Mouse (Mus musculus): ENCODE measurements around the gene Nenf. TPM values are rescaled to one million over a fixed set of nuclear protein-coding genes. Genes with fewer than 3 reads are reported as not detected.

The Nenf gene
- polyA plus RNA-seq, 1 experiment from 2014 or later, result 138 TPM

GRCm38 (mm10) chr1:191313158-191313557 is 4.8 kb downstream of the Nenf start:
- Histone ChIP-seq H3K4me1 (ENCODE audit: control insufficient read depth, insufficient read depth, low read length) (0 out of 2 replicates have a peak, but pooled peaks cover 4% of the 10 kb centered on the region), H3K36me3 (ENCODE audit: control insufficient read depth, insufficient read depth, low read length) (peaks cover 3% of the 10 kb centered on the region), H3K4me2 (ENCODE audit: low read depth, low read length) (peak overlapping the region; percentile 65), H3K9me3 (ENCODE audit: control insufficient read depth, low read length) (no peaks in the 10 kb centered on the region), H3K27me3 (replicated peaks; ENCODE audit: control insufficient read depth, insufficient read depth, low read length) (no peaks in the 10 kb centered on the region), H3K4me3 (ENCODE audit: low read depth, low read length) (peak overlapping the region; percentile 59), H3K9ac (ENCODE audit: low read depth, low read length) (peak overlapping the region; percentile 69; the same call in 1 of the 2 replicates), H3K27ac (replicated peaks; ENCODE audit: low read depth, low read length) (no peak overlapping the region)
- ATAC-seq (ENCODE audit: low read depth) (no peak), DNase-seq (ENCODE audit: low spot score) (no peak)
- WGBS, result 63% methylated on average over 6 of the region's 6 CpGs

- H3K4me3 ChIP-seq (ENCODE audit: low read depth, low read length), result peak overlapping the region; percentile 59
- 0 out of 2 replicates have a peak, but pooled peaks cover 4% of the 10 kb centered on the region for H3K4me1 ChIP-seq (ENCODE audit: control insufficient read depth, insufficient read depth, low read length)
- DNase-seq (ENCODE audit: low spot score) (peak; percentile 91), ATAC-seq (ENCODE audit: low read depth) (peak; percentile 93)
- peaks cover 6% of the 10 kb centered on the region for H3K36me3 ChIP-seq (ENCODE audit: control insufficient read depth, insufficient read depth, low read length)
- peak overlapping the region; percentile 69 for H3K9ac ChIP-seq (ENCODE audit: low read depth, low read length)
- no peaks in the 10 kb centered on the region for H3K9me3 ChIP-seq (ENCODE audit: control insufficient read depth, low read length)
- no peak overlapping the region for H3K27ac ChIP-seq (replicated peaks; ENCODE audit: low read depth, low read length)
- no peaks in the 10 kb centered on the region for H3K27me3 ChIP-seq (replicated peaks; ENCODE audit: control insufficient read depth, insufficient read depth, low read length)
- peak overlapping the region; percentile 65 for H3K4me2 ChIP-seq (ENCODE audit: low read depth, low read length)
- WGBS, result 3% methylated on average over 14 of the region's 14 CpGs
Measured at GRCm38 (mm10) chr1:191312513-191312941, 5.5 kb downstream of the Nenf start.

- no peak overlapping the region for H3K9ac ChIP-seq (ENCODE audit: low read depth, low read length)
- no peak overlapping the region for H3K4me3 ChIP-seq (ENCODE audit: low read depth, low read length)
- H3K27ac ChIP-seq (replicated peaks; ENCODE audit: low read depth, low read length), result no peak overlapping the region
- no peaks in the 10 kb centered on the region for H3K27me3 ChIP-seq (replicated peaks; ENCODE audit: control insufficient read depth, insufficient read depth, low read length)
- no peaks in the 10 kb centered on the region for H3K4me1 ChIP-seq (ENCODE audit: control insufficient read depth, insufficient read depth, low read length)
- peaks cover 9% of the 10 kb centered on the region for H3K36me3 ChIP-seq (ENCODE audit: control insufficient read depth, insufficient read depth, low read length)
- DNase-seq (ENCODE audit: low spot score) (no peak), ATAC-seq (ENCODE audit: low read depth) (no peak)
- H3K9me3 ChIP-seq (ENCODE audit: control insufficient read depth, low read length), result no peaks in the 10 kb centered on the region
- no peak overlapping the region for H3K4me2 ChIP-seq (ENCODE audit: low read depth, low read length)
- WGBS, result 68% methylated on average over 4 of the region's 4 CpGs
Measured at GRCm38 (mm10) chr1:191311296-191311898, 6.6 kb downstream of the Nenf start.

GRCm38 (mm10) chr1:191307766-191308455 is 10.1 kb downstream of the Nenf start:
- Histone ChIP-seq H3K27me3 (replicated peaks; ENCODE audit: control insufficient read depth, insufficient read depth, low read length) (no peaks in the 10 kb centered on the region), H3K9me3 (ENCODE audit: control insufficient read depth, low read length) (no peaks in the 10 kb centered on the region), H3K9ac (ENCODE audit: low read depth, low read length) (no peak overlapping the region), H3K4me1 (ENCODE audit: control insufficient read depth, insufficient read depth, low read length) (no peaks in the 10 kb centered on the region), H3K27ac (replicated peaks; ENCODE audit: low read depth, low read length) (no peak overlapping the region), H3K4me2 (ENCODE audit: low read depth, low read length) (no peak overlapping the region), H3K36me3 (ENCODE audit: control insufficient read depth, insufficient read depth, low read length) (peaks cover 12% of the 10 kb centered on the region), H3K4me3 (ENCODE audit: low read depth, low read length) (no peak overlapping the region)
- DNase-seq (ENCODE audit: low spot score) (no peak), ATAC-seq (ENCODE audit: low read depth) (no peak)
- WGBS, result 81% methylated on average over 9 of the region's 9 CpGs

GRCm38 (mm10) chr1:191306316-191306715 is 11.7 kb downstream of the Nenf start:
- ATAC-seq (ENCODE audit: low read depth) (no peak), DNase-seq (ENCODE audit: low spot score) (no peak)
- Histone ChIP-seq H3K4me2 (ENCODE audit: low read depth, low read length) (no peak overlapping the region), H3K36me3 (ENCODE audit: control insufficient read depth, insufficient read depth, low read length) (peaks cover 12% of the 10 kb centered on the region), H3K4me3 (ENCODE audit: low read depth, low read length) (no peak overlapping the region), H3K4me1 (ENCODE audit: control insufficient read depth, insufficient read depth, low read length) (no peaks in the 10 kb centered on the region), H3K9me3 (ENCODE audit: control insufficient read depth, low read length) (no peaks in the 10 kb centered on the region), H3K27me3 (replicated peaks; ENCODE audit: control insufficient read depth, insufficient read depth, low read length) (no peaks in the 10 kb centered on the region), H3K27ac (replicated peaks; ENCODE audit: low read depth, low read length) (no peak overlapping the region), H3K9ac (ENCODE audit: low read depth, low read length) (no peak overlapping the region)
- WGBS, result 85% methylated on average over 9 of the region's 9 CpGs

- ATAC-seq (ENCODE audit: low read depth) (no peak), DNase-seq (ENCODE audit: low spot score) (no peak)
- H3K9ac ChIP-seq (ENCODE audit: low read depth, low read length), result no peak overlapping the region
Measured at GRCm38 (mm10) chr1:191305610-191306009, 12.4 kb downstream of the Nenf start.

GRCm38 (mm10) chr1:191304216-191304615 is 13.8 kb downstream of the Nenf start:
- H3K27ac ChIP-seq (replicated peaks; ENCODE audit: low read depth, low read length), result no peak overlapping the region
- WGBS, result 53% methylated on average over 6 of the region's 6 CpGs
- H3K36me3 ChIP-seq (ENCODE audit: control insufficient read depth, insufficient read depth, low read length), result peaks cover 12% of the 10 kb centered on the region
- no peaks in the 10 kb centered on the region for H3K4me1 ChIP-seq (ENCODE audit: control insufficient read depth, insufficient read depth, low read length)
- H3K9me3 ChIP-seq (ENCODE audit: control insufficient read depth, low read length), result no peaks in the 10 kb centered on the region
- H3K4me2 ChIP-seq (ENCODE audit: low read depth, low read length), result no peak overlapping the region
- no peak for DNase-seq (ENCODE audit: low spot score)
- H3K4me3 ChIP-seq (ENCODE audit: low read depth, low read length), result no peak overlapping the region
- ATAC-seq (ENCODE audit: low read depth), result no peak
- no peaks in the 10 kb centered on the region for H3K27me3 ChIP-seq (replicated peaks; ENCODE audit: control insufficient read depth, insufficient read depth, low read length)
- no peak overlapping the region for H3K9ac ChIP-seq (ENCODE audit: low read depth, low read length)

More at GRCm38 (mm10) chr1:191305610-191306009, 12.4 kb downstream of the Nenf start:
- 73% methylated on average over 7 of the region's 7 CpGs for WGBS
- H3K4me3 ChIP-seq (ENCODE audit: low read depth, low read length), result no peak overlapping the region
- H3K36me3 ChIP-seq (ENCODE audit: control insufficient read depth, insufficient read depth, low read length), result peaks cover 12% of the 10 kb centered on the region
- H3K4me2 ChIP-seq (ENCODE audit: low read depth, low read length), result no peak overlapping the region
- H3K27ac ChIP-seq (replicated peaks; ENCODE audit: low read depth, low read length), result no peak overlapping the region
- no peaks in the 10 kb centered on the region for H3K9me3 ChIP-seq (ENCODE audit: control insufficient read depth, low read length)
- H3K4me1 ChIP-seq (ENCODE audit: control insufficient read depth, insufficient read depth, low read length), result no peaks in the 10 kb centered on the region
- H3K27me3 ChIP-seq (replicated peaks; ENCODE audit: control insufficient read depth, insufficient read depth, low read length), result no peaks in the 10 kb centered on the region

GRCm38 (mm10) chr1:191303736-191304135 is 14.3 kb downstream of the Nenf start:
- no peak overlapping the region for H3K27ac ChIP-seq (replicated peaks; ENCODE audit: low read depth, low read length)
- H3K9ac ChIP-seq (ENCODE audit: low read depth, low read length), result no peak overlapping the region
- H3K4me1 ChIP-seq (ENCODE audit: control insufficient read depth, insufficient read depth, low read length), result no peaks in the 10 kb centered on the region
- DNase-seq (ENCODE audit: low spot score) (no peak), ATAC-seq (ENCODE audit: low read depth) (no peak)
- 65% methylated on average over 3 of the region's 3 CpGs for WGBS
- H3K4me2 ChIP-seq (ENCODE audit: low read depth, low read length), result no peak overlapping the region
- H3K4me3 ChIP-seq (ENCODE audit: low read depth, low read length), result no peak overlapping the region
- no peaks in the 10 kb centered on the region for H3K27me3 ChIP-seq (replicated peaks; ENCODE audit: control insufficient read depth, insufficient read depth, low read length)
- no peaks in the 10 kb centered on the region for H3K9me3 ChIP-seq (ENCODE audit: control insufficient read depth, low read length)
- peaks cover 12% of the 10 kb centered on the region for H3K36me3 ChIP-seq (ENCODE audit: control insufficient read depth, insufficient read depth, low read length)

All from embryonic facial prominence, embryonic 14.5 days (tissue).